Mouse (Mus musculus) midbrain, embryonic 12.5 days (tissue): ENCODE measurements at regions not wholly inside any gene's neighbourhood (a gene's known extent, or its start where the extent isn't known, plus 50 kb on each side); places are given as distances from the start of the nearest gene placed in this dataset.

Experiments
- ATAC-seq: fragments of 200-750 bp; cut with Nextera tagmentation; 2 replicates; pipeline ENCODE4 v1.8.0; 2017; ENCODE audit warnings: low read depth, moderate TSS enrichment, moderate library complexity; ENCODE audit not compliant: low FRiP score
- H3K27ac ChIP-seq: fragments of 300-500 bp; sonication (generic); replicated peaks from 2 replicates; pipeline ENCODE4 v1.5.1; 2016; ENCODE audit warnings: mild to moderate bottlenecking
- H3K27me3 ChIP-seq: fragments of 300-500 bp; sonication (generic); 2 replicates; pipeline ENCODE4 v1.6.1; 2016; ENCODE audit warnings: mild to moderate bottlenecking
- H3K36me3 ChIP-seq: fragments of 300-500 bp; sonication (generic); 2 replicates; pipeline ENCODE4 v1.6.1; 2016
- H3K4me1 ChIP-seq: fragments of 300-500 bp; sonication (generic); 2 replicates; pipeline ENCODE4 v1.6.1; 2016
- H3K4me2 ChIP-seq: fragments of 300-500 bp; sonication (generic); replicated peaks from 2 replicates; pipeline ENCODE4 v1.6.1; 2016; ENCODE audit warnings: mild to moderate bottlenecking, moderate library complexity
- H3K4me3 ChIP-seq: fragments of 300-500 bp; sonication (generic); 2 replicates; pipeline ENCODE4 v1.5.1; 2016; ENCODE audit warnings: mild to moderate bottlenecking
- H3K9ac ChIP-seq: fragments of 300-500 bp; sonication (generic); replicated peaks from 2 replicates; pipeline ENCODE4 v1.6.1; 2016; ENCODE audit warnings: mild to moderate bottlenecking, moderate library complexity
- H3K9me3 ChIP-seq: fragments of 300-500 bp; sonication (generic); 2 replicates; pipeline ENCODE4 v1.6.1; 2016; ENCODE audit warnings: mild to moderate bottlenecking
- WGBS: fragments of 180-500 bp; shearing (Covaris S2); methylation state at CpG from one replicate; pipeline ENCODE4 v1.1.7; 2016; 5-methylcytosine and 5-hydroxymethylcytosine counted together

DNA sequence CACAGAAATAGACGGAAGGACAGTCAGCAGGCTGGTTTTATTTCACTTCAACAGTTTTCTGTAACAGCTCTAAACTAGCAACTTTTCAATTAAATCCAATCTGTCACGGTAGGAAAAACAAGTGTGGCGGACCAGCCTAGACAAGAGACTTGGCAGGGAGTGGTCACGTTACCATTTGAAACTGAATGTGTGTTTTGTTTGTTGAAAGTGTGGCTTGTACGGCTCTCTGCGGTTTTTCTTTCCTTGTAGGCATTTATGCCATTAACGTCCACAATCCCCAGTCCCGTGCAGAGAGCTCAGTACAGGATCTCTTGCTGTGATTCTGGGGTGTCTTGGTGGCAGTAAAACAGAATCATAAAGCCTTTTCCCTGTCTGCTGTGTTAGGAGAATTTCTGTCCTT is 311.9 kb upstream of the Nrip1 start:
- peak; percentile 85 for ATAC-seq

GRCm38 (mm10) chr16:76680061-76680911 is 306.7 kb upstream of the Nrip1 start:
- Histone ChIP-seq H3K9ac (no peak overlapping the region), H3K27me3 (peaks cover 13% of the 10 kb centered on the region), H3K4me1 (no peaks in the 10 kb centered on the region), H3K4me2 (no peak overlapping the region), H3K4me3 (no peak overlapping the region), H3K36me3 (no peaks in the 10 kb centered on the region), H3K9me3 (no peaks in the 10 kb centered on the region), H3K27ac (no peak overlapping the region)
- ATAC-seq: no peak
- 83% methylated on average over 19 of the region's 19 CpGs for WGBS

More for the DNA sequence above, 311.9 kb upstream of the Nrip1 start:
- Histone ChIP-seq H3K27ac (no peak overlapping the region), H3K9me3 (no peaks in the 10 kb centered on the region), H3K4me2 (no peak overlapping the region), H3K4me1 (0 out of 2 replicates have a peak, but pooled peaks cover 4% of the 10 kb centered on the region), H3K27me3 (peaks cover 13% of the 10 kb centered on the region), H3K4me3 (no peak overlapping the region), H3K9ac (no peak overlapping the region), H3K36me3 (no peaks in the 10 kb centered on the region)
- 28% methylated on average over 8 of the region's 8 CpGs for WGBS

GRCm38 (mm10) chr16:76678885-76679284 is 305.3 kb upstream of the Nrip1 start:
- no peak for ATAC-seq
- no peak overlapping the region for H3K9ac ChIP-seq
- H3K36me3 ChIP-seq: no peaks in the 10 kb centered on the region
- no peak overlapping the region for H3K4me2 ChIP-seq
- 87% methylated on average over 3 of the region's 3 CpGs for WGBS
- no peaks in the 10 kb centered on the region for H3K9me3 ChIP-seq
- peaks cover 2% of the 10 kb centered on the region; the same call in 1 of the 2 replicates for H3K27me3 ChIP-seq
- H3K4me3 ChIP-seq: no peak overlapping the region
- no peak overlapping the region for H3K27ac ChIP-seq
- no peaks in the 10 kb centered on the region for H3K4me1 ChIP-seq

GRCm38 (mm10) chr16:76669795-76670194 is 296.2 kb upstream of the Nrip1 start:
- Histone ChIP-seq H3K9ac (no peak overlapping the region), H3K27me3 (no peaks in the 10 kb centered on the region), H3K4me1 (no peaks in the 10 kb centered on the region), H3K9me3 (no peaks in the 10 kb centered on the region), H3K27ac (no peak overlapping the region), H3K4me3 (no peak overlapping the region), H3K36me3 (no peaks in the 10 kb centered on the region), H3K4me2 (no peak overlapping the region)
- WGBS: 91% methylated on average over 4 of the region's 4 CpGs
- ATAC-seq: no peak

DNA sequence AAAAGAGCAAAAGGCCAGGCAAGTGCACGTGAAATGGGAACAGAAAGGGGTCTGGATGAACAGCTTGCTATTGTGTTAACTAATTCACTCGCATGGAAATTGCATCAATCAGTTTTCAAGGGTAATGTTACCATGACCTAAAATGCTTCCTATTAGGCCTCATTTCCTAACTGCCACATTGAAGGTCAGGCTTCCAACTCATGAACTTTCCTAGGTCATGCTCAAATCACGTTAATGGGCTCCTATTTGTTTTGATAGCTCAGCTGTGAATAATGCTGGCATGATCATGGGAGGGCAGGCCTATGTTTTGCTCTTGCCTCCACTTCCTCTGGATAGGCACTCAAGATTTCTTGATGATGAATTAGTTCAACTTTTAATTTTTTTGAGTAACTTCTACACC is 293.4 kb upstream of the Nrip1 start:
- H3K4me1 ChIP-seq: no peaks in the 10 kb centered on the region
- 65% methylated on average over 3 of the region's 3 CpGs for WGBS
- no peak overlapping the region for H3K9ac ChIP-seq
- H3K27ac ChIP-seq: no peak overlapping the region
- no peaks in the 10 kb centered on the region for H3K9me3 ChIP-seq
- H3K36me3 ChIP-seq: no peaks in the 10 kb centered on the region
- H3K4me3 ChIP-seq: no peak overlapping the region
- no peak overlapping the region for H3K4me2 ChIP-seq
- ATAC-seq: no peak
- no peaks in the 10 kb centered on the region for H3K27me3 ChIP-seq

GRCm38 (mm10) chr16:76655106-76655505 is 281.5 kb upstream of the Nrip1 start:
- H3K4me3 ChIP-seq: no peak overlapping the region
- no peak overlapping the region for H3K4me2 ChIP-seq
- 30% methylated on average over 3 of the region's 3 CpGs for WGBS
- no peaks in the 10 kb centered on the region for H3K27me3 ChIP-seq
- no peaks in the 10 kb centered on the region for H3K4me1 ChIP-seq
- no peaks in the 10 kb centered on the region for H3K9me3 ChIP-seq
- H3K36me3 ChIP-seq: no peaks in the 10 kb centered on the region
- H3K9ac ChIP-seq: no peak overlapping the region
- no peak overlapping the region for H3K27ac ChIP-seq
- no peak for ATAC-seq

DNA sequence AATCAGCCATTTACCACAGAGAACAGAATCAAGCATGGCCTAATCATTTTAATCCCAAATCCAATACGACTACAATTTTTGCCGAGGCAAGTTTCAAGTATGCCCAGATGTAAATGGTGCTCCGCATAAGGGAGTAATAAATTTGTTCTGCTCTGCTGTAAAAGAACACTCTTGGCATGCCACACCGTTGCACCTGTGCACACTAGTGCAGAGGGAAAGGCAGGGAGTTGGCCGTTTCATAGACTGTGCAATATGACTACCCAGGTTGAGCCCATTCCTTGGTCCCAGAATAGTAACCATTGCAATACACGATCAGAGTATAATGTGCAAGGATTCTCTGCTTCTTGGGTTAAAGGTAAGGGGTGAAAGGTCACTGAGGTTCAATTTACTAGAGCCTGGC is 270.7 kb upstream of the Nrip1 start:
- no peaks in the 10 kb centered on the region for H3K36me3 ChIP-seq
- no peaks in the 10 kb centered on the region for H3K27me3 ChIP-seq
- H3K9ac ChIP-seq: no peak overlapping the region
- no peak overlapping the region for H3K27ac ChIP-seq
- no peak overlapping the region for H3K4me2 ChIP-seq
- no peak for ATAC-seq
- 92% methylated on average over 6 of the region's 6 CpGs for WGBS
- H3K4me3 ChIP-seq: no peak overlapping the region
- H3K9me3 ChIP-seq: no peaks in the 10 kb centered on the region
- no peaks in the 10 kb centered on the region for H3K4me1 ChIP-seq

DNA sequence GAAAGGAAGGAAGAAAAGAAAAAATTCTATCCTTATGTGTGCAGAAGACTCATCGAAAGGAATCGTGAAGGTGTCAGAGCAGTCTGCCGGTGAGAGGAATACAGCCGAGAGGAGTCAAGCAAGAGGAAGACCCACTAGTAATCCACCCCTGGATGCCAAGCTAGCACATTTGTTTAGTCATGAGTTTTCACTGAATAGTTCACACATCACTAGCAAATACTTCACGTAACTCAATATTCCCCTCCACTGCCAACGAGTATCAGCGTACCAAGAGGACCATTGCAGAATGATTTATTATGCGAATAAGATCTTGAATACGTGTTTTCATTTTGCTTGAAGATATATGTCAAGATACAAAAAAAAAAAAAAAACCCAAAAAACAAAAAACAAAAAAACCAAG is 270.2 kb upstream of the Nrip1 start:
- Histone ChIP-seq H3K9ac (no peak overlapping the region), H3K27me3 (no peaks in the 10 kb centered on the region), H3K4me3 (no peak overlapping the region), H3K4me1 (no peaks in the 10 kb centered on the region), H3K27ac (no peak overlapping the region), H3K36me3 (no peaks in the 10 kb centered on the region), H3K9me3 (no peaks in the 10 kb centered on the region), H3K4me2 (no peak overlapping the region)
- WGBS: 94% methylated on average over 9 of the region's 9 CpGs
- ATAC-seq: no peak

GRCm38 (mm10) chr16:76635169-76635568 is 261.5 kb upstream of the Nrip1 start:
- no peak overlapping the region for H3K4me2 ChIP-seq
- no peak overlapping the region for H3K27ac ChIP-seq
- 77% methylated on average over 9 of the region's 9 CpGs for WGBS
- H3K9ac ChIP-seq: no peak overlapping the region
- H3K9me3 ChIP-seq: no peaks in the 10 kb centered on the region
- H3K36me3 ChIP-seq: no peaks in the 10 kb centered on the region
- no peak for ATAC-seq
- H3K27me3 ChIP-seq: no peaks in the 10 kb centered on the region
- H3K4me3 ChIP-seq: no peak overlapping the region
- no peaks in the 10 kb centered on the region for H3K4me1 ChIP-seq

GRCm38 (mm10) chr16:76634196-76634698 is 260.6 kb upstream of the Nrip1 start:
- 85% methylated on average over 4 of the region's 4 CpGs for WGBS
- Histone ChIP-seq H3K27ac (no peak overlapping the region), H3K4me3 (no peak overlapping the region), H3K9me3 (no peaks in the 10 kb centered on the region), H3K9ac (no peak overlapping the region), H3K27me3 (no peaks in the 10 kb centered on the region), H3K4me2 (no peak overlapping the region), H3K36me3 (no peaks in the 10 kb centered on the region), H3K4me1 (no peaks in the 10 kb centered on the region)
- no peak for ATAC-seq

DNA sequence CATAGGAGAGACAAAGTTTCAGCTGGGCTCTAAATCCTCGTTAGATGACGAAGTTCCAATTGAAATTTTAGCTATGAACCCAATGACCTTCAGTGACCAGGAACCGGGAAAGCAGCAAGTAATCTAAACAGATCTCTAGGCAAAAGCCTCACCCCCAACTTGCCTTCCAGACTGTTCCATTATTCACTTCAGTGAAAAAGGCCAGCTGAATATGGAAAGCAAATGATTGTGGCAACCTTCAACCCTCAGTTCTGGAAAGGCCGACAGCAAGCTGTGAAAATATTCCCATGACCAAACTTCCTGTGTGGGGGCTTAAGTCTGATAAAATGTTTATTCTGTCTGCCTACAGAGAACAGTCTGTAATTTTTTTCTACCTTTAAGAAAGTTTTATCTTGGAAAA is 252.5 kb upstream of the Nrip1 start:
- H3K27me3 ChIP-seq: no peaks in the 10 kb centered on the region
- WGBS: 70% methylated on average over 4 of the region's 4 CpGs
- no peak overlapping the region for H3K27ac ChIP-seq
- H3K4me1 ChIP-seq: no peaks in the 10 kb centered on the region
- no peak overlapping the region for H3K9ac ChIP-seq
- ATAC-seq: no peak
- H3K4me3 ChIP-seq: no peak overlapping the region
- H3K9me3 ChIP-seq: no peaks in the 10 kb centered on the region
- H3K36me3 ChIP-seq: no peaks in the 10 kb centered on the region
- H3K4me2 ChIP-seq: no peak overlapping the region

DNA sequence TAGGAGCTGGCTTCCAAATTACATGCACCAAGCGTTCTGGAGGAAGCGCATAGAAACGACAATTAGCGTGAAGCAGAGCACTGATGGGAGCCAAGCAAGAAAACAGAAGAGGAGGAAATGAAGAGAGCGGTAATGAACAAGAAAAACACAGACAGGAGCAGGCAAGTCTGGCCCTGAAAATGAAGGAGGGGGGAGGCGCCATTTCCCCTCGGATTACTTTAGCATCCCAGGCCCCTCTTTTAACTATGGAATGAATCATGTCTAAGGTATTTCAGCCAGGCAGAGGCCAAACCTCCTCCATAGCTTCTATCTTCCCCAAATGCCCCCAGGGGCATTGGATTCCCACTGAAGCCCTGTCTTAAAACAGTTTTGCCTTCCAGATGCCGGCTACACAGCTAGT is 248.1 kb upstream of the Nrip1 start:
- H3K9ac ChIP-seq: no peak overlapping the region
- no peak overlapping the region for H3K4me2 ChIP-seq
- H3K27me3 ChIP-seq: no peaks in the 10 kb centered on the region
- H3K36me3 ChIP-seq: no peaks in the 10 kb centered on the region
- no peak for ATAC-seq
- H3K4me1 ChIP-seq: no peaks in the 10 kb centered on the region
- H3K27ac ChIP-seq: no peak overlapping the region
- no peaks in the 10 kb centered on the region for H3K9me3 ChIP-seq
- no peak overlapping the region for H3K4me3 ChIP-seq
- WGBS: 74% methylated on average over 8 of the region's 8 CpGs

DNA sequence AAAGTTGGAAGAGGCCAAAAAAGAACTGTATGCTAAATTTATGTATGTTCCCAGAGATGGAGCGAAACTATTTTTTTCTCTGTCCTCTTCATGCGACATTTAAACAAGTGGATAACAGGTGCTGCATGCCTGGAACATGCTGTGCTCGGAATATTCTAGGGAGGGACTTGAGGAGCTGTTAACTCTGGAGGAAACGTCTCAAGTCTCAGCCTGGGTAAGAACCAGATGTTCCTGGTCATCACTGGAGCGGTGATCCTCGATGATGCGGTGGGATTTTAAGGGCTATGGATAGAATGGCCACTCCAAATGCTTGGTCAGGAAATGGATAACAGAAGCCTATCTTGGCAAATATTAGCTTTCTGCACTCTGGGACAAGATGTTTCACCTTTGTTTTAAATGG is 244.7 kb upstream of the Nrip1 start:
- ATAC-seq: no peak
- Histone ChIP-seq H3K27ac (no peak overlapping the region), H3K27me3 (no peaks in the 10 kb centered on the region), H3K4me3 (no peak overlapping the region), H3K9me3 (no peaks in the 10 kb centered on the region), H3K4me2 (no peak overlapping the region), H3K4me1 (no peaks in the 10 kb centered on the region), H3K9ac (no peak overlapping the region), H3K36me3 (no peaks in the 10 kb centered on the region)
- WGBS: 87% methylated on average over 7 of the region's 7 CpGs
